Mouse (Mus musculus): Measurements from ENCODE around the gene Aunip. TPM values are rescaled to one million over a fixed set of nuclear protein-coding genes. Genes with fewer than 3 reads are reported as not detected.

Aunip gene
- polyA plus RNA-seq, 1 experiment from 2014 or later = 3.8 TPM

GRCm38 (mm10) chr4:134558570-134559113, 47.8 kb downstream of the Aunip start:
- no peaks in the 10 kb centered on the region; the same call in 1 of the 2 replicates for H3K36me3 ChIP-seq (ENCODE audit: control insufficient read depth, insufficient read depth)
- H3K9ac ChIP-seq (ENCODE audit: low read depth, low read length) = no peak overlapping the region
- H3K27ac ChIP-seq (ENCODE audit: low read depth, low read length) = no peak overlapping the region
- ATAC-seq = no peak
- H3K4me1 ChIP-seq (replicated peaks; ENCODE audit: control insufficient read depth, insufficient read depth, low read length) = no peaks in the 10 kb centered on the region
- no peaks in the 10 kb centered on the region for H3K27me3 ChIP-seq (replicated peaks; ENCODE audit: control insufficient read depth, insufficient read depth, low read length)
- no peak overlapping the region for H3K4me3 ChIP-seq (ENCODE audit: low read depth, low read length)
- no peak overlapping the region for H3K4me2 ChIP-seq (replicated peaks; ENCODE audit: low read depth)
- WGBS = 64% methylated on average over 9 of the region's 9 CpGs
- TF ChIP-seq CTCF (IDR thresholded peaks at IDR 0.05; ENCODE audit: low read depth) = no peak
- H3K9me3 ChIP-seq (ENCODE audit: control insufficient read depth) = no peaks in the 10 kb centered on the region

GRCm38 (mm10) chr4:134559154-134559553, 48.4 kb downstream of the Aunip start:
- Histone ChIP-seq H3K4me2 (replicated peaks; ENCODE audit: low read depth) (no peak overlapping the region), H3K36me3 (ENCODE audit: control insufficient read depth, insufficient read depth) (no peaks in the 10 kb centered on the region; the same call in 1 of the 2 replicates), H3K27ac (ENCODE audit: low read depth, low read length) (no peak overlapping the region), H3K4me3 (ENCODE audit: low read depth, low read length) (no peak overlapping the region), H3K27me3 (replicated peaks; ENCODE audit: control insufficient read depth, insufficient read depth, low read length) (no peaks in the 10 kb centered on the region), H3K4me1 (replicated peaks; ENCODE audit: control insufficient read depth, insufficient read depth, low read length) (no peaks in the 10 kb centered on the region), H3K9me3 (ENCODE audit: control insufficient read depth) (no peaks in the 10 kb centered on the region), H3K9ac (ENCODE audit: low read depth, low read length) (no peak overlapping the region)
- ATAC-seq = no peak
- TF ChIP-seq CTCF (IDR thresholded peaks at IDR 0.05; ENCODE audit: low read depth) = no peak
- WGBS = 70% methylated on average over 7 of the region's 7 CpGs

- TF ChIP-seq CTCF (IDR thresholded peaks at IDR 0.05; ENCODE audit: low read depth) = no peak
- no peaks in the 10 kb centered on the region for H3K27me3 ChIP-seq (replicated peaks; ENCODE audit: control insufficient read depth, insufficient read depth, low read length)
- no peaks in the 10 kb centered on the region for H3K9me3 ChIP-seq (ENCODE audit: control insufficient read depth)
- no peak overlapping the region for H3K27ac ChIP-seq (ENCODE audit: low read depth, low read length)
- H3K4me1 ChIP-seq (replicated peaks; ENCODE audit: control insufficient read depth, insufficient read depth, low read length) = no peaks in the 10 kb centered on the region
- ATAC-seq = no peak
- H3K36me3 ChIP-seq (ENCODE audit: control insufficient read depth, insufficient read depth) = peaks cover 3% of the 10 kb centered on the region; the same call in 1 of the 2 replicates
- no peak overlapping the region for H3K4me3 ChIP-seq (ENCODE audit: low read depth, low read length)
- H3K9ac ChIP-seq (ENCODE audit: low read depth, low read length) = no peak overlapping the region
- 69% methylated on average over 8 of the region's 8 CpGs for WGBS
- no peak overlapping the region for H3K4me2 ChIP-seq (replicated peaks; ENCODE audit: low read depth)
These were observed 49.9 kb downstream of the Aunip start for GRCm38 (mm10) chr4:134560699-134561098.

- Histone ChIP-seq H3K27ac (ENCODE audit: low read depth, low read length) (no peak overlapping the region), H3K4me3 (ENCODE audit: low read depth, low read length) (no peak overlapping the region), H3K4me1 (replicated peaks; ENCODE audit: control insufficient read depth, insufficient read depth, low read length) (no peaks in the 10 kb centered on the region), H3K4me2 (replicated peaks; ENCODE audit: low read depth) (no peak overlapping the region), H3K36me3 (ENCODE audit: control insufficient read depth, insufficient read depth) (peaks cover 3% of the 10 kb centered on the region; the same call in 1 of the 2 replicates), H3K27me3 (replicated peaks; ENCODE audit: control insufficient read depth, insufficient read depth, low read length) (no peaks in the 10 kb centered on the region), H3K9ac (ENCODE audit: low read depth, low read length) (no peak overlapping the region), H3K9me3 (ENCODE audit: control insufficient read depth) (no peaks in the 10 kb centered on the region)
- ATAC-seq = no peak
- 93% methylated on average over 2 of the region's 2 CpGs for WGBS
- no peak for TF ChIP-seq CTCF (IDR thresholded peaks at IDR 0.05; ENCODE audit: low read depth)
These were observed 51.2 kb downstream of the Aunip start for GRCm38 (mm10) chr4:134562014-134562413.

GRCm38 (mm10) chr4:134563624-134564023, 52.8 kb downstream of the Aunip start:
- no peak for TF ChIP-seq CTCF (IDR thresholded peaks at IDR 0.05; ENCODE audit: low read depth)
- H3K4me1 ChIP-seq (replicated peaks; ENCODE audit: control insufficient read depth, insufficient read depth, low read length) = no peaks in the 10 kb centered on the region
- H3K9me3 ChIP-seq (ENCODE audit: control insufficient read depth) = no peaks in the 10 kb centered on the region
- no peak overlapping the region for H3K9ac ChIP-seq (ENCODE audit: low read depth, low read length)
- 82% methylated on average over 16 of the region's 16 CpGs for WGBS
- no peak overlapping the region for H3K4me2 ChIP-seq (replicated peaks; ENCODE audit: low read depth)
- H3K27me3 ChIP-seq (replicated peaks; ENCODE audit: control insufficient read depth, insufficient read depth, low read length) = no peaks in the 10 kb centered on the region
- ATAC-seq = no peak
- H3K4me3 ChIP-seq (ENCODE audit: low read depth, low read length) = no peak overlapping the region
- no peak overlapping the region for H3K27ac ChIP-seq (ENCODE audit: low read depth, low read length)
- H3K36me3 ChIP-seq (ENCODE audit: control insufficient read depth, insufficient read depth) = peaks cover 3% of the 10 kb centered on the region; the same call in 1 of the 2 replicates

GRCm38 (mm10) chr4:134564093-134564492, 53.3 kb downstream of the Aunip start:
- Histone ChIP-seq H3K27ac (ENCODE audit: low read depth, low read length) (no peak overlapping the region), H3K4me3 (ENCODE audit: low read depth, low read length) (no peak overlapping the region), H3K9me3 (ENCODE audit: control insufficient read depth) (no peaks in the 10 kb centered on the region), H3K4me2 (replicated peaks; ENCODE audit: low read depth) (no peak overlapping the region), H3K4me1 (replicated peaks; ENCODE audit: control insufficient read depth, insufficient read depth, low read length) (no peaks in the 10 kb centered on the region), H3K27me3 (replicated peaks; ENCODE audit: control insufficient read depth, insufficient read depth, low read length) (no peaks in the 10 kb centered on the region), H3K36me3 (ENCODE audit: control insufficient read depth, insufficient read depth) (peaks cover 3% of the 10 kb centered on the region; the same call in 1 of the 2 replicates), H3K9ac (ENCODE audit: low read depth, low read length) (no peak overlapping the region)
- ATAC-seq = no peak
- no peak for TF ChIP-seq CTCF (IDR thresholded peaks at IDR 0.05; ENCODE audit: low read depth)
- 81% methylated on average over 6 of the region's 6 CpGs for whole genome bisulfite sequencing
